Mouse (Mus musculus) ovary, postnatal 10 days (tissue): Measurements from ENCODE around the gene Tmem167.

Source experiments
- DNase-seq: peaks from one replicate; pipeline ENCODE4 v3.0.0; 2022; ENCODE audit warnings: low spot score

Gene Tmem167

GRCm38 (mm10) chr13:90183536-90183935, 94.6 kb downstream of the Tmem167 start:
- DNase-seq = no peak

- no peak for DNase-seq
Measured at GRCm38 (mm10) chr13:90186694-90187093, 97.8 kb downstream of the Tmem167 start.

GRCm38 (mm10) chr13:90188021-90188420, 99.1 kb downstream of the Tmem167 start:
- no peak for DNase-seq

- no peak for DNase-seq
Measured at GRCm38 (mm10) chr13:90191794-90192193, 102.9 kb downstream of the Tmem167 start.
